Mouse (Mus musculus) embryonic facial prominence, embryonic 15.5 days (tissue): Measurements from ENCODE around the gene Morn1. TPM values are rescaled to one million over a fixed set of nuclear protein-coding genes. Genes with fewer than 3 reads are reported as not detected.

Experiments
- ATAC-seq: fragments of 200-750 bp; cut with Nextera tagmentation; 2 replicates; pipeline ENCODE4 v1.8.0; 2017; ENCODE audit warnings: low read depth, moderate TSS enrichment; ENCODE audit not compliant: insufficient number of reproducible peaks, low FRiP score, low TSS enrichment
- H3K27ac ChIP-seq: fragments of 300-500 bp; sonication (generic); replicated peaks from 2 replicates; pipeline ENCODE4 v1.5.1; 2015; ENCODE audit warnings: mild to moderate bottlenecking, inconsistent platforms
- H3K27me3 ChIP-seq: fragments of 300-500 bp; sonication (generic); 2 replicates; pipeline ENCODE4 v1.6.1; 2015; ENCODE audit warnings: inconsistent platforms
- H3K36me3 ChIP-seq: fragments of 300-500 bp; sonication (generic); 2 replicates; pipeline ENCODE4 v1.6.1; 2015; ENCODE audit warnings: mild to moderate bottlenecking, inconsistent platforms
- H3K4me1 ChIP-seq: fragments of 300-500 bp; sonication (generic); 2 replicates; pipeline ENCODE4 v1.6.1; 2015; ENCODE audit warnings: inconsistent platforms
- H3K4me2 ChIP-seq: fragments of 300-500 bp; sonication (generic); replicated peaks from 2 replicates; pipeline ENCODE4 v1.6.1; 2015; ENCODE audit warnings: mild to moderate bottlenecking, inconsistent platforms
- H3K4me3 ChIP-seq: fragments of 300-500 bp; sonication (generic); replicated peaks from 2 replicates; pipeline ENCODE4 v1.5.1; 2015; ENCODE audit warnings: mild to moderate bottlenecking, inconsistent platforms
- H3K9ac ChIP-seq: fragments of 300-500 bp; sonication (generic); 2 replicates; pipeline ENCODE4 v1.6.1; 2015; ENCODE audit warnings: inconsistent platforms
- H3K9me3 ChIP-seq: fragments of 300-500 bp; sonication (generic); replicated peaks from 2 replicates; pipeline ENCODE4 v1.6.1; 2016; ENCODE audit warnings: inconsistent platforms
- WGBS: fragments of 180-500 bp; shearing (Covaris S2); methylation state at CpG from one replicate; pipeline ENCODE4 v1.1.7; 2015; 5-methylcytosine and 5-hydroxymethylcytosine counted together
- polyA plus RNA-seq: library from polyadenylated mRNA; unstranded; fragments of >200 nt; fragmentation: Nextera tagmentation; extraction: Ambion mirVana; gene quantifications from 2 replicates; pipeline ENCODE4 v1.2.1, GENCODE M21; 2015

The Morn1 gene
- polyA plus RNA-seq, 1 experiment from 2014 or later: 8.7 TPM

DNA sequence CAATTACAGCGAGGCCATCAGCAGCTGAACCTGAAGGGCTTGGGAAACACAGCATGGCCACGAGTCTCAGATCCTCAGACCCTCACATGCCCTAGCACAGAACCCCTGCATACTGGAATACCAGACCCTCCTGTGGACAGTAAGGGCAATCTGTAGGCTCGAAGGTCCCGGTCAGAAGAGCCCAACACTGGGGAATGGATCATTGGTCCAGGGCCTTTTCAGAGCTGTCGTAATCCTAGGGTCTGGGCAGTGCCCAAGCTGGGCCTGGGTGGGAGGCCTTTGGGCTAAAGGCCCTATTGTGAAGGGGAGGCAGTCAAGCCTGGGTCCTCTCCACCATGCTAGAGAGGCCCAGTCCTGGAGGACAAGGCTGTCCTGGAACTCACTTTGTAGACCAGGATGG, 56.5 kb downstream of the Morn1 start:
- 90% methylated on average over 5 of the region's 5 CpGs for WGBS
- Histone ChIP-seq H3K4me1 (peaks cover 64% of the 10 kb centered on the region), H3K9ac (no peak overlapping the region), H3K4me3 (no peak overlapping the region), H3K4me2 (no peak overlapping the region), H3K9me3 (no peaks in the 10 kb centered on the region), H3K27ac (peak overlapping the region; percentile 97), H3K27me3 (no peaks in the 10 kb centered on the region), H3K36me3 (no peaks in the 10 kb centered on the region)
- ATAC-seq: no peak

DNA sequence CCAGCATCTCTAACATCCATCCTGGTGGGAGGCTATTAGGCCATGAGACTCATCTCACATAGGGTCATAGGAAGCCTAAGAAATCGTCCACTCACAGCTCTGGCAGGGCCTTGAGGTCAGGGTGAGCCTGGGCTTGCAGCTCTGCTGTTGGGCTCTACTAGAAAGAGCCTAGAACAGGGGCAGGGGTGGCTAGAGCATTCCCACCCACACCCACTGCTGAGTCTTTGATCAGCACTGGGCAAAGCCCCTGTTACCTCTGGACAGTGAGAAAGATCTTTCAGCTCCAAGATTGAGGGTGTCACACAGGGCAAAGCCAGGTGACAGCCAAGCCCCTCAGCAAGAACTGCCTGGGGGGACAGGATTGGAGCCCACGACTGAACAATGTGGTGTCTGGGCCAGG, 57.0 kb downstream of the Morn1 start:
- Histone ChIP-seq H3K9ac (no peak overlapping the region), H3K4me2 (no peak overlapping the region), H3K36me3 (no peaks in the 10 kb centered on the region), H3K9me3 (no peaks in the 10 kb centered on the region), H3K27me3 (no peaks in the 10 kb centered on the region), H3K27ac (peak overlapping the region; percentile 97), H3K4me1 (peaks cover 61% of the 10 kb centered on the region), H3K4me3 (no peak overlapping the region)
- ATAC-seq: no peak
- WGBS: 44% methylated on average over 2 of the region's 2 CpGs

- Histone ChIP-seq H3K9me3 (no peaks in the 10 kb centered on the region), H3K27me3 (no peaks in the 10 kb centered on the region), H3K4me2 (peak overlapping the region; percentile 32), H3K27ac (peak overlapping the region; percentile 97), H3K4me1 (peaks cover 67% of the 10 kb centered on the region), H3K9ac (no peak overlapping the region), H3K4me3 (no peak overlapping the region), H3K36me3 (no peaks in the 10 kb centered on the region)
- peak; percentile 90 for ATAC-seq
- WGBS: 22% methylated on average over 12 of the region's 12 CpGs
These were observed 57.6 kb downstream of the Morn1 start for GRCm38 (mm10) chr4:155143871-155144502.

DNA sequence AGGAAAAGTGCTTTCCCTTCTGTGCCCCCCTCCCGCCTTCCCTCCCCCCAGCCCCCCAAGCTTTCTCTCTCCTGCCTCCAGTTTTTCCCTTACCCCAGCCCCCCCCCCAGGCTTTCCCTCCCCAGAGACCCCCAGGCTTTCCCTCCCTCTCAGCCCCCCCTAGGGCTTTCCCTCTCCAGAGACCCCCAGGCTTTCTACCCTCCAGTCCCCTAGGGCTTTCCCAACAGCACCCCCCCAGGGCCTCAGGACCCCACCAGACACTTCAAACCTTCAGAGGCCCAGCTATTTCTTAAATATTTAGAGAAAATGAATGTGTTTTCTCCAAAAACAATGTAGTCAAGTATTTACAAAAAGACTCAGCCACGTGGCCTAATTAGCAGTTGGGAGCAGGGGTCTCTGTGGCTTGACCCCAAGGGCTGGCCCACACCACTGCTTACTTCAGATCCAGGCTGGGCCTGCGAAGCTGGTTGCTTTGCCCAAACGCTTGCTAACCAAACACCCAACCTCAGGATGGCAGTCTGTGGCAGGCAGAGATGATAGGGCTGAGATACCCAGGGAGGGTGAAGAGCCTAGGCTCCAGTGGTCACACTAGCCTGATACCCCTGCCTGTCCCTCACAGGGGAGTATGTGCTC, 58.3 kb downstream of the Morn1 start:
- peak overlapping the region; percentile 32; the same call in 1 of the 2 replicates for H3K4me2 ChIP-seq
- peak overlapping the region; percentile 97 for H3K27ac ChIP-seq
- peaks cover 73% of the 10 kb centered on the region for H3K4me1 ChIP-seq
- no peaks in the 10 kb centered on the region for H3K9me3 ChIP-seq
- no peak overlapping the region for H3K4me3 ChIP-seq
- ATAC-seq: no peak
- 32% methylated on average over 4 of the region's 4 CpGs for WGBS
- no peaks in the 10 kb centered on the region for H3K27me3 ChIP-seq
- no peaks in the 10 kb centered on the region for H3K36me3 ChIP-seq
- H3K9ac ChIP-seq: no peak overlapping the region

GRCm38 (mm10) chr4:155146107-155146823, 59.9 kb downstream of the Morn1 start:
- Histone ChIP-seq H3K36me3 (no peaks in the 10 kb centered on the region), H3K9me3 (no peaks in the 10 kb centered on the region), H3K4me3 (no peak overlapping the region), H3K27me3 (no peaks in the 10 kb centered on the region), H3K4me2 (no peak overlapping the region; the same call in 1 of the 2 replicates), H3K9ac (no peak overlapping the region), H3K27ac (peak overlapping the region; percentile 78), H3K4me1 (peaks cover 76% of the 10 kb centered on the region)
- 55% methylated on average over 14 of the region's 14 CpGs for WGBS
- no peak for ATAC-seq

- Histone ChIP-seq H3K27ac (peak overlapping the region; percentile 94), H3K27me3 (no peaks in the 10 kb centered on the region), H3K9ac (no peak overlapping the region), H3K4me1 (peaks cover 79% of the 10 kb centered on the region), H3K36me3 (no peaks in the 10 kb centered on the region), H3K4me2 (no peak overlapping the region), H3K4me3 (no peak overlapping the region), H3K9me3 (no peaks in the 10 kb centered on the region)
- WGBS: 85% methylated on average over 4 of the region's 4 CpGs
- ATAC-seq: no peak
These were observed 62.1 kb downstream of the Morn1 start for GRCm38 (mm10) chr4:155148453-155148852.

DNA sequence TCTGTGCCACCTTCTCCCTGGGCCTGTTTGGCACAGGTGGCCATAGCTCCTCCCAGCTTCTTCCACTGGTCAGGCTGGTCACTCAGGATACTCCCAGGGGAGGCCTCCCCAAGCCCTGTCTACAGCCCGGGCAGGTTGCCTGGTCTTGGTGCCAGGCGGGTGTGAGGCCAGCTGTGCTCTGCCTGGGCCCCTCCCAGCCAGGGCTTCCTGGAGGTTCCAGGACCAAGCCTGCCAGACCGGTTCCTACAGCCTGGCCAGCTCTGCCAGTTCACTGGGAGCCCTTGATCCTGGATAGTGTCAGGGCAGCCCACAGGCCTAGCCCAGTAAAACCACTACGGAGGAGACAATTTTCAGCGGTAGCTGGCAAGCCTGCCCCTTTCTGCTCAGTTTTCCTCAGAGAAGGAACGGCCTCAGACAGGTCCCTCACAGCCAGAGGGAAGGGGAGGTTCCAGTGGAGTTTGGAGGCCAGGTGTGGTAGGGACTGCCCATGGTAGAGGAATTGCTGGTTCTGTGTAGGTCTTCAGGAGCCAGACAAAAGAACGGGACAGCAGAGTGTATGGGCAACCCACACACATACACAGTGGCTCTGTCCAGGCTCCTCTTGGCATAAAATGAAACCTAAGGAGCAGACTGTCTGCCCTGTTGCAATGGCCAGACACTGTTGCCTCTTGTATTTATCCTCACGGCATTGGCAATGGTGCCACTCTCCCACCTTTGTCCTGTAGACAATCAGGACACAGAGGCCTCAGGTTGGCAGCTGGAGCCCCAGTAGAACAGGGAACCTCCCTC, 62.7 kb downstream of the Morn1 start:
- Histone ChIP-seq H3K27me3 (no peaks in the 10 kb centered on the region), H3K9ac (no peak overlapping the region), H3K27ac (peak overlapping the region; percentile 94), H3K4me1 (peaks cover 73% of the 10 kb centered on the region), H3K9me3 (no peaks in the 10 kb centered on the region), H3K4me3 (no peak overlapping the region), H3K4me2 (no peak overlapping the region; the same call in 1 of the 2 replicates), H3K36me3 (no peaks in the 10 kb centered on the region)
- ATAC-seq: peak; percentile 13; the same call in 1 of the 2 replicates
- 53% methylated on average over 8 of the region's 8 CpGs for WGBS

GRCm38 (mm10) chr4:155149941-155150275, 63.5 kb downstream of the Morn1 start:
- ATAC-seq: no peak
- H3K36me3 ChIP-seq: peaks cover 3% of the 10 kb centered on the region; the same call in 1 of the 2 replicates
- peak overlapping the region; percentile 91 for H3K4me2 ChIP-seq
- H3K9ac ChIP-seq: peak overlapping the region; percentile 35
- no peaks in the 10 kb centered on the region for H3K9me3 ChIP-seq
- H3K4me1 ChIP-seq: peaks cover 66% of the 10 kb centered on the region
- peak overlapping the region; percentile 94 for H3K27ac ChIP-seq
- WGBS: 49% methylated on average over 6 of the region's 6 CpGs
- no peaks in the 10 kb centered on the region for H3K27me3 ChIP-seq
- no peak overlapping the region for H3K4me3 ChIP-seq

DNA sequence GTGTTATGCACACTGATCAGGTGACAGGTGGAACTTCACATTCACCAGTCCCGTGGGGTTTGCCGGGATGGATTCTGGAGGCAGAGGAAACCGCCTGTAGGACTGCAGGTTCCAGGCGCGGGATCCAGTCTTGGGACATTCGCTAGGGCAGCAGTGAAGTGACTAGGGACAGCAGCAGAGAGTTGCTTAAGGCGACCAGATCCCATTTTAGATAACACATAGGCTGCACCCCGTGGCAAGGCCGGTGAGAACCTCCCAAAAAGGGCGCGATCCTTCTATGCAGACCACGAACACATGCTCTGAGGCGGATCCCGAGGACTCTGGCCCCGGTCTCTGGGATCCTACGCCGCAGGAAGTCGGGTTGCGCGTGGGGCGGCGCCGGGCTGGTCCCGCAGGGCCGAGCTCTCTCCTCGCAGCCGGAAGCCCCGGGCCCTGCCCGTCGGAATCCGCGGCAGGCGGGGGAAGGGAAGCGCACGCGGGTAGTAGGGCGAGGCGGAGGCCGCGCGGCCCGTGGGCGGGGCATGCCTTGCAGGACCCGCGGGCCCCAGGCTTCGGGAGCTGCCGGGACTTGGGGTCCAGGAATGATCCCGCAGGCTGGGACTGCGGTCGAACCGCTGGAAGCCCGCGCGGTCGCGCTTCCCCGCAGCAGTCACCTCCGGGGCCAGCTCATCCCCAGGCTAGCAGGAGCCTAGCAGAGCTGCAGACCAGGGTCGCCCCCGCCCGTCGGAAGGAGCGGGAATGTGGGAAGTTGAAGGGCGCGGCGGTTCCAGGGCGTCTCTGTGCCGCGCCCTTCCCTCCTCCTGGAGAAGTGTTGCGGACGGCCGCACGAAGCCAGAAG, 64.1 kb downstream of the Morn1 start:
- Histone ChIP-seq H3K27me3 (no peaks in the 10 kb centered on the region), H3K4me3 (peak overlapping the region; percentile 51), H3K36me3 (peaks cover 4% of the 10 kb centered on the region), H3K27ac (peak overlapping the region; percentile 94), H3K4me2 (peak overlapping the region; percentile 91), H3K9me3 (no peaks in the 10 kb centered on the region), H3K4me1 (peaks cover 66% of the 10 kb centered on the region), H3K9ac (peak overlapping the region; percentile 35)
- 4% methylated on average over 64 of the region's 73 CpGs for WGBS
- ATAC-seq: peak; percentile 87

- peaks cover 62% of the 10 kb centered on the region for H3K4me1 ChIP-seq
- 45% methylated on average over 12 of the region's 12 CpGs for WGBS
These were observed 64.9 kb downstream of the Morn1 start for GRCm38 (mm10) chr4:155151221-155151788.

More at GRCm38 (mm10) chr4:155151221-155151788, 64.9 kb downstream of the Morn1 start:
- peak overlapping the region; percentile 91 for H3K4me2 ChIP-seq
- no peak for ATAC-seq
- peak overlapping the region; percentile 51 for H3K4me3 ChIP-seq
- H3K27me3 ChIP-seq: no peaks in the 10 kb centered on the region
- peak overlapping the region; percentile 35 for H3K9ac ChIP-seq
- H3K9me3 ChIP-seq: no peaks in the 10 kb centered on the region
- peak overlapping the region; percentile 94 for H3K27ac ChIP-seq
- peaks cover 12% of the 10 kb centered on the region for H3K36me3 ChIP-seq
